Mouse (Mus musculus): ENCODE measurements around the gene Nme2. TPM values are rescaled to one million over a fixed set of nuclear protein-coding genes. Genes with fewer than 3 reads are reported as not detected.
"Not testable (repeated sequence)": the region's sequence is repeated elsewhere in the genome, so short reads cannot be mapped to it uniquely, and the experiment has no call there.

Gene Nme2
- total RNA-seq, 2 experiments from 2014 or later = 504 to 546 TPM

GRCm38 (mm10) chr11:93968005-93968847 is 12.2 kb upstream of the Nme2 start, which contains the start of the genes Gm20390 and Nme1:
Gm20390 (minus strand) TSS chr11:93968293.
Nme1 (minus strand) TSS chr11:93968521.
- DNase-seq = peak; percentile 95 to 96

DNA sequence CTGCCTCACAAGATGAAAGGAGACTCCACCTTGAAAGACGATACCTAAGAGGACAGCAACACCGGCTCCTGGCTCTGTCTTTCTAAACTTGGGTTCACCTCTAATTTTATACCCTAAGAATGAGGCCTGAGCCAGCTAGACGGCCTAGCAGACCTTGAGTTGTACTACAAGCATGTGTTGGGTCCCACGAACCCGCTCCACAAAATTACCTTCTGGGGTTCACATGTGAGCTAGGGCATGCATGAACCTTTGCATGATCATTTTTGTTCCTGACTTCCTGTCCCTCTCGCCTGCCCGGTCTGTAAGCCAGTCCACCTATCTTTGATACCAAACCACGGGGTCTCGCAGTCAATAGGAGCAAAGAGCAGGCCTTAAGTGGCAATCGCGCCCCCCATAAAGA is 11.3 kb upstream of the Nme2 start:
- no peak for DNase-seq

DNA sequence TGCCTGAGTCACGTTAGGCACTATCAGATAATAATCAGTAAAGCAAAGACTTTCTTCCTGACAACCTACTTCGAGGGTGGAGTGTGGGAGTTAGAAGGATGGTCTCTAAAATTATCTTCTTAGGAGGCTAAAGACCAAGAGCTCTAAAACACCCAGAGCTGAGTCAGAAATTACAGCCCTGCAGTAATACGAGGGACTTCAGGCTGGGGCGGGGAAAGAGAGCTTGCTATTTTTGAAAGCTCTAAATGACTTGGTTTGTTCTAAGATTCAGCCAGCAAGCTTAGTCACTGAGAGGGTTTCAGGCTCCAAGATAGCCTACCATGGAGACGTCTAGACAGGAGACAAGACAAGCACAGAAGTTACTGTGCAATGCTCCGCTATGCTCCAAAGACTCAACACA is 9.3 kb upstream of the Nme2 start:
- no peak for DNase-seq

DNA sequence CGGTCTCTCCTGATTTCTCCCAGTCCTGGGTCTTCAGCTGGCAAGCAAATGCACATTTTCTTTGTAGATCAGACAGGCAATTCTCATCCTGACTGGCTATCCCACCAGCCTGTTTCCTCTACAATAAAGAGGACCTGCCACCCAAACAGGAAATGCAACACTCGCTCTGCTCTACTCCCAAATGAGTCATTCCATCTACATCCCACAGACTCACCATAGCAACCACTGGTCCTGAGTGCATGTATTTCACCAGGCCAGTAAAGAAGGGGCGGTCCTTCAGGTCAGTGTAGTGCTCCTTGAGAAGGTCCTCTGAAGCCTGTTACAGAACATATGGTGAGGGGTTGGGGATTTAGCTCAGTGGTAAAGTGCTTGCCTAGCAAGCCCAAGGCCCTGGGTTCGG is 7.0 kb upstream of the Nme2 start:
- no peak for DNase-seq

DNA sequence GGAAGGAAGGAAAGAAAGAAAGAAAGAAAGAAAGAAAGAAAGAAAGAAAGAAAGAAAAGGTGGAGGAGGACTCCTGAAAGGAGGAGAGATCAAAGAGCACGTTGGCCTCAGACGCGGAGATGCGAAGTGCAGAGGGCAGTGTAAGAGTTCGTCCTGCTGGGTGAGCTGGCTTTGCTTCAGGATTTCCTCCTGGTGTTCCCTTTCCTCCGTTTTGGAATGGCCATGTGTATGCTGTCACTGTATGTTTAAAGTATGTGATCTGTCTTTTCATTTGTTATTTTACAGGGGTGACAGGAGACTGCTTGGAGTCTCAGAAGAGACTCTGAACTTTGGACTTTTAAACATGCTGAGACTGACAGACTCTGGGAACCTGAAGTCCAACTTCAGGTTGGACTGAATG is 5.4 kb upstream of the Nme2 start:
- no peak for DNase-seq

GRCm38 (mm10) chr11:93957746-93958145 is 1.7 kb upstream of the Nme2 start:
- no peak for DNase-seq

- DNase-seq = no peak
Measured at GRCm38 (mm10) chr11:93957031-93957555, 1.0 kb upstream of the Nme2 start.

- peak; percentile 97 to 98 for DNase-seq
Measured at GRCm38 (mm10) chr11:93955256-93956150, 556 bp downstream of the Nme2 start.

- DNase-seq = no peak
Measured at GRCm38 (mm10) chr11:93954738-93955255, 1.3 kb downstream of the Nme2 start.

DNA sequence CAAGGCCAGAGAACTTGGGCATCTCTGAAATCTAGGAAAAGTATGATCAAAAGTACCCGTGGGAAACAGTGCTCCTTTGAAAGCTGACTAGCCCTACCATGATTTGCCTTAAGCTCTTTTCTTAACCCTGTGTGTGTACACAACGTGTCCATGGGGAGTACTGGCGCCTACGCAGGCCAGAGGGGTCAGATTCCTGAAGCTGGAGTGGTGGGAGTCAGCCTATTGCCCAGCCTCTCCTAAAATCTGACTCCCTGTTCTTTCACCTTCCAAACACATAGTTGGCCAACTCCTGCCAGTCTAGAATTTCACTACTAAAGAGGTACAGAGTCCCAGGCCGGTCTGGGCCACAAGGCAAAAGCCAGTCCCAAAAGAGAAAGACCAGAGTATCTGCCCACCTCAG is 3.7 kb downstream of the Nme2 start:
- DNase-seq = no peak

DNA sequence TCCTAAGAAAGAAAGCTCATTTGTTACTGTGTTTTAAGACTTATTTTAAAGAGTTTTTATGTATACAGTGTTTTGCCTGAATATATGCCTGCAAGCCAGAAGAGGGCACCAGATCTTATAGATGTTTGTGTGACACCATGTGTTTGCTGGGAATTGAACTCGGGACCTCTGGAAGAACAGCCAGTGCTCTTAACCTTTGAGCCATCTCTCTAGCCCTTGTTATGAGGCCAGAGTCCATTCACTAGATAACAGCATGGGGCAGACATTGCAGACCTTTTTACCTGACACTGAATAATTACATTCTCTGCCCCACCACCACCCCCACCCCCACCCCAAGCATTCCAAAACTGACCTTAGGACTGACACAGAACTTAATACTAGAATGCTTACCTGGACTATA is 6.0 kb downstream of the Nme2 start:
- DNase-seq = no peak

DNA sequence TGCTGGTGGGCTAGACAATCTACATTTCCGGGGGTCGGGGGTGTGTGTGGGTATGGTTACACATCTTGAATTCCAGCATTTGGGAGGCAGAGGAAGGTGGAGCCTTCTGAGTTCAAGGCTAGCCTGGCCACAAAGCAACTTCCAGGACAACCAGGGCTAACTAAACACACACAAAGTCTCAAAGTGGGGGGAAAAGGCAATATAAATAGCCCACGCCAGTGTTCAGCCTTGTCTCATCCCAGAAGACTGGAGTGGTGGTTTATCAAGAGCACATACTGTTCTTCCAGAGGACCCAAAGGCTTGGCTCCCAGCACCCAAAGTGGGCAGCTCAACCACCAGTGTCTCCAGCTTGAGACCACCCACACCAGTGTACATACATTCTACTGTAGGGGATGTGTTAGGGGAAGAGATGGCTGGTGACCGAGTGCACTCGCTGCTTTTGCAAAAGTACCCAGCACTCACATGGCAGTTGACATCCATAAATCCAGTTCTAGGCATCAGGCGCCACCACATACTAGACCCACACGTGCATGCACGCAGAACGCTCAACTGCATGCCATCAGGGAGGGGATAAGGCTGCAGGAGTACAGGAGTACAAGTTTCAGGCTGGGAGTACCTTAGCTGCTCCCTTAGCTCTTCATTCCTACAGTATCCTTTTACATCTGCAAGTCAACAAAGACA is 7.0 kb downstream of the Nme2 start:
- no peak for DNase-seq

DNA sequence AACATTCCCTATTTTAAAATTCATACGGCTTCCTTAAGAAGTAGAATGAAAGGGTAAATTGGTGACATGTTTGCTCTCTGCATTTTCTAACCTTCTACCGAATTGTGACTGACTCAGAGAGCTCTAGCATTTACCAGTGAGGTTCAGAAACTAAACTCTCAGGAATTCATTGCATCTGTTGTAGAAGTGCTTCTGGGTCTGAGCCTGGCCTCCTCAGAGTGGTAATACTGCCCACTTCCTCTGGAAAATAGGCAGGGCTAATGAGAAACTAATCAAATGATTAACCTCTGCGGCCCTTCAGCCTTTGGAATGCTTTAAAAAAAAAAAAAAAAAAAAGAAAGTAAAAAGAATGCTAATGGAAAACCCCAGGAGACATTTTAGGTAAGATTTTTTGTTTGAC is 11.1 kb downstream of the Nme2 start:
- DNase-seq = no peak

DNA sequence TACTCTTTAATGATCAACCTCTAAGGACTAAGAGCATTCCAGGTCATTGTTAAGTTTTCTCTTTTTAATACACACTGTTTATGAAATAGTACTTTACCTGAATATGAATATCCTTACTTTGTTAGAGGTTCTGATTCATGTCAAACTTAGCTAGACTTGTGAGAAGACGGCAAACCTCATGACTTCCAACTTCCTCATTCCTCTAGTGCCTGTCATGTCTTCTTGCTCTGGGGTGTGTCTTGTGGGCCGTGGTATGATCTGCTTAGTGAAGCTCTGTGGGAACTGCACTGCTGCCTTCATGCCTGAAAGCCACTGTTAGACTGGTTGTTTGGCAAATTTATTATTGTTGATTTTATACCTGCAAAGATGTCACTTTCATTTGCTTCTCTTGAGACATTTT is 15.2 kb downstream of the Nme2 start:
- DNase-seq = no peak

DNA sequence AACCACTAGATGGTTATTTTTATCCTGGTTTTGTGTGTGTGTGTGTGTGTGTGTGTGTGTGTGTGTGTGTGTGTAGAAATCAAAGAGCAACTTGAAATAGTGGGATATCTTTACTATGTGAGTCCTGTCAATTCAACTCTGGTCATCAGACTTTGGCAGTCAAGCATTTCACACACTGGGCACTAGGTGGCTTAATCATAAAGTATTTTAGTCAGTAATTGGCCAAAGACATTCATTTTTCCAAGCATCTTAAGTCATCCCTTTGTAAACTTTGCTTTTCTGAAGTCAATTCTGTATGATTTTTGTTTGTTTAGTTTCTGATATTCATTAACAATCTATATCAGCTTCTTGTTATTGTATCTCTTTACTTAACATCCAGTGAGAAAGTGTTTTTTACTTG is 27.0 kb downstream of the Nme2 start:
- no peak for DNase-seq

DNA sequence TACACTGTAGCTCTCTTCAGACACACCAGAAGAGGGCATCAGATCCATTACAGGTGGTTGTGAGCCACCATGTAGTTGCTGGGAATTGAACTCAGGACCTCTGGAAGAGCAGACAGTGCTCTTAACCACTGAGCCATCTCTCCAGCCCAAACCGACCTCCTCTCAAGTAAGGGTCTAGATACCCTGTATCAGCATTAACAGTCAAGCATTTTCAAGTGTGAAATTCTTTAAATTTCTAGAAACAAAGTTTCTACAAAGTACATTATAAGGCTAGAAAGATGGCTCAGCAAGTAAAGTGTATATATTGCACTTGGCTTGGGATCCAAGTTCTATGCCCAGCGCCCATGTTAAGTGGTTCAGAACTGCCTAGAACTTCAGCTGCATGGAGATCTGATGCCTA is 41.0 kb downstream of the Nme2 start:
- not testable (repeated sequence) for DNase-seq

- DNase-seq = no peak
Measured at GRCm38 (mm10) chr11:93911603-93912002, 44.5 kb downstream of the Nme2 start.

DNA sequence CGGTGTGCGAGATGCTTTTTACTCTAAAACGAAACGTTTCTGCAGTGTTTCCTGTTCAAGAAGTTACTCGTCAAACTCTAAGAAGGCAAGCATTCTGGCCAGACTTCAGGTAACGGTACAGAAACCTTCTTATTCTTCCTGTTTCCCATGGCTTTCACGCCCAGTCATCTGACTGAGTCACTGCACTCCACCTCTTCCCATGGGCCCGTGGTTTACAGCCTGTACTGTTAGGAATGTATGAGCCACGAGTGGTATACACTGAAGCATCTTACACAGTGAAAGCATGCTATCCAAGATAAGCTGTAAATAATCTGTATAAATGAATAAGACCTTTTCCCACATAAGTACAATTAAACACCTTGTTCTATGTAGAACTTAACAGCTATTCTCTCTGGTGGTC is 47.2 kb downstream of the Nme2 start:
- DNase-seq = no peak

DNA sequence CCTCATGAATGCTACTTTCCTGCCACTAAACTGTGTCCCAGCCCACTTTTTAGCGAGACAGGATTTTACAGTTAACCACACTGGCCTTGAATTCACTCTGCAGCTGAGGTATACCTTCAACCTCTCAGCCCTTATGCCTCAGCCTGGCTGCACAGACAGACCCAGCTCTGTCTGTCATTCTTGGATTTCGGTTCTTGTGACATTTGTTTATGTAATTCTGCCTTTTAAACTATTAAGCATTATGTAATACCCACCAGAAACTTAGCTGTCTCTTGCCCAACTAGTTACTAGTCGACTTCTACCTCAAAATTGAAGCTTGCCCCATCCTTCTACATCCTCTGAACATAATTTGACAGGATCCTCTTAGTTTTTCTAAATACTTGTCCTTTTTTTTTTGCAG is 48.2 kb downstream of the Nme2 start:
- no peak for DNase-seq

GRCm38 (mm10) chr11:93906834-93907233 is 49.2 kb downstream of the Nme2 start:
- no peak for DNase-seq
